Mouse (Mus musculus) heart, embryonic 14.5 days (tissue): ENCODE data around the gene Tesk2. TPM values are rescaled to one million over a fixed set of nuclear protein-coding genes. Genes with fewer than 3 reads are reported as not detected.
A peak's percentile ranks its signal among the peaks of the same experiment; 100 is the strongest.

Experiments
- ATAC-seq: fragments of 200-750 bp; cut with Nextera tagmentation; 2 replicates; pipeline ENCODE4 v1.8.0; 2017; ENCODE audit warnings: low read depth, moderate TSS enrichment; ENCODE audit not compliant: insufficient number of reproducible peaks, insufficient read depth, low FRiP score
- H3K27ac ChIP-seq, 2 experiments: fragments of 200-500 bp in 1 of 2; fragments of 300-500 bp in 1 of 2; sonication (generic) in 1 of 2; replicated peaks in 1 of 2; 2 replicates each; pipeline ENCODE4 v1.5.1; 2012 to 2014; ENCODE audit warnings: low read depth in 2 of 2, low read length in 2 of 2, control low read depth in 1 of 2, mild to moderate bottlenecking in 1 of 2, mixed read lengths in 1 of 2; ENCODE audit not compliant: control insufficient read depth in 1 of 2, insufficient read depth in 1 of 2
- H3K27me3 ChIP-seq: fragments of 300-500 bp; sonication (generic); 2 replicates; pipeline ENCODE4 v1.6.1; 2014; ENCODE audit warnings: mild to moderate bottlenecking, low read length, control low read depth; ENCODE audit not compliant: control insufficient read depth, insufficient read depth
- H3K36me3 ChIP-seq: fragments of 300-500 bp; sonication (generic); 2 replicates; pipeline ENCODE4 v1.6.1; 2014; ENCODE audit warnings: mild to moderate bottlenecking, control low read depth, low read length, mixed read lengths; ENCODE audit not compliant: control insufficient read depth, insufficient read depth
- H3K4me1 ChIP-seq, 2 experiments: fragments of 200-500 bp in 1 of 2; fragments of 300-500 bp in 1 of 2; sonication (generic) in 1 of 2; 2 replicates each; pipeline ENCODE4 v1.6.1; 2012 to 2014; ENCODE audit warnings: low read length in 2 of 2, control low read depth in 1 of 2, mixed read lengths in 1 of 2; ENCODE audit not compliant: control insufficient read depth in 2 of 2, insufficient read depth in 2 of 2
- H3K4me2 ChIP-seq: fragments of 300-500 bp; sonication (generic); 2 replicates; pipeline ENCODE4 v1.6.1; 2014; ENCODE audit warnings: mild to moderate bottlenecking, low read length
- H3K4me3 ChIP-seq, 2 experiments: fragments of 200-500 bp in 1 of 2; fragments of 300-500 bp in 1 of 2; sonication (generic) in 1 of 2; 2 replicates each; pipeline ENCODE4 v1.5.1; 2012 to 2014; ENCODE audit warnings: low read length in 2 of 2, mild to moderate bottlenecking in 2 of 2, control low read depth in 1 of 2, low read depth in 1 of 2, moderate library complexity in 1 of 2; ENCODE audit not compliant: control insufficient read depth in 1 of 2, insufficient read depth in 1 of 2
- H3K9ac ChIP-seq: fragments of 300-500 bp; sonication (generic); 2 replicates; pipeline ENCODE4 v1.6.1; 2014; ENCODE audit warnings: mild to moderate bottlenecking, low read length
- H3K9me3 ChIP-seq: fragments of 300-500 bp; sonication (generic); 2 replicates; pipeline ENCODE4 v1.6.1; 2016; ENCODE audit warnings: low read length, control low read depth; ENCODE audit not compliant: control insufficient read depth
- WGBS: fragments of 180-500 bp; shearing (Covaris S2); extraction: QIAGEN DNeasy Blood & Tissue Kit; methylation state at CpG from one replicate; pipeline ENCODE4 v1.1.7; 2014; 5-methylcytosine and 5-hydroxymethylcytosine counted together
- polyA plus RNA-seq: library from polyadenylated mRNA; unstranded; fragments of >200 nt; fragmentation: Nextera tagmentation; extraction: Ambion mirVana; gene quantifications from 2 replicates; pipeline ENCODE4 v1.2.1, GENCODE M21; 2014

Tesk2 gene
- polyA plus RNA-seq, 1 experiment from 2014 or later = 2.7 TPM

DNA sequence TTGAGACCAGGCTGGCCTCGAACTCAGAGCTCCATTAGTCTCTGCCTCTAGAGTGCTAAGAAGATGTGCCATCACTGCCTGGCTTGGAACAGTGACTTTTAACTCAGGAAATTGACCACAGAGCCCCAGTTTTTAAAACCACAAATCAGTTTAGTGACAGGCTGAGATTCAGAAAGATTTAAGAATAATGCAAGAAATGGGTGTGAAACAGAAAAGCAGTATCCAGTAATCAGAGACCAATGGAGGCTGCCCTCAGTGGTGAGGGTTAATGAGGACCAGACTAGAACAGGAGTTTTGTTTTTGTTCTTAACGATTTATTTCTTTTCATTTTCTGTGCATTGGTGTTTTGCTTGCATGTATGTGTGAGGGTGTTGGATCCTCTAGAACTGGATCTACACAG, 36.1 kb upstream of the Tesk2 start:
- Histone ChIP-seq H3K9me3 (no peaks in the 10 kb centered on the region), H3K4me2 (peak overlapping the region; percentile 86), H3K36me3 (peaks cover 28% of the 10 kb centered on the region), H3K27me3 (no peaks in the 10 kb centered on the region), H3K9ac (peak overlapping the region; percentile 87), H3K4me1 (peaks cover 7 to 16% of the 10 kb centered on the region in 2 experiments), H3K4me3 (peak overlapping the region in 1 of 2 experiments; percentile 66; a peak in 2 of 4 replicates), H3K27ac (peak overlapping the region; percentile 95 to 97)
- 69% methylated on average over 2 of the region's 2 CpGs for WGBS
- ATAC-seq = no peak

DNA sequence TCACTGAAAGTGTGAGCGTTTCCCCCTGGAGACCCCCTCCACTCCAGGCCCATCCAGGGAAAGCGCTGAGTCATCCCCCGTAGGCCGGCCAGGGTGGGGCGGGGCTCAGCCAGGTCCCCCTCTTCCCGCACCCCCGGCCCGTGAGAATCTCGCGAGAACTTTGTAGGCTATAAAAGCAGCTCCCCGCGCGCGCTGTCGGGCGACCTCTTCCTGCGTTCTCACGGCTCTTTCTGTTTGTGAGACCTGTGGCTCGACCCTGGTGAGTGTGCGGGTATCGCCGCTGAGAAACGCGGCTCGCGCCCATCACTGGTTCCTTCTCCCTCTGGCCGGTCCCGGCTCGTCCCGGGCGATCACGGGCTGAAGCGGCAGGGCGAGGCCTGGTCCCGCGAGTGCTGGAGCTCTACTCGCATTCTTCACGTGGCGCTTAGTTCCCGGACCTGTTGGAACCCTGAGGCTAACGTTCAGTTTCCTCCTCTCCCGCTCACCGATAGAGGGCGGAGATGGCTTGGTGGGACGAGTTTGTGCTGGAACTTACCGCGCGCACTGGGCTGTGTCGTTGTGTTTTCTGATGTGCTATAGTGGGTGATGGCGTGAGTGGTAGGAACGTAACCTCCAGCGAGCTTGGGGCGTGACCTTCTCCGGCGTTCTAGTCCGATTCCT, 35.2 kb upstream of the Tesk2 start, which contains the start of gene Prdx1:
Gene Prdx1, plus strand, starts transcription at position 143 of the 660 bp plus-strand sequence.
- Histone ChIP-seq H3K4me2 (peak within 1 kb of the TSS; percentile 86), H3K36me3 (peaks cover 37% of the 10 kb centered on the region), H3K27me3 (no peaks in the 10 kb centered on the region), H3K9me3 (no peaks in the 10 kb centered on the region), H3K4me3 (peak within 1 kb of the TSS; percentile 66 to 82), H3K27ac (peak within 1 kb of the TSS; percentile 95 to 97), H3K4me1 (peaks cover 7 to 16% of the 10 kb centered on the region in 2 experiments), H3K9ac (peak within 1 kb of the TSS; percentile 87)
- peak; percentile 95 for ATAC-seq
- under 1% methylated on average over 56 of the region's 56 CpGs for WGBS

DNA sequence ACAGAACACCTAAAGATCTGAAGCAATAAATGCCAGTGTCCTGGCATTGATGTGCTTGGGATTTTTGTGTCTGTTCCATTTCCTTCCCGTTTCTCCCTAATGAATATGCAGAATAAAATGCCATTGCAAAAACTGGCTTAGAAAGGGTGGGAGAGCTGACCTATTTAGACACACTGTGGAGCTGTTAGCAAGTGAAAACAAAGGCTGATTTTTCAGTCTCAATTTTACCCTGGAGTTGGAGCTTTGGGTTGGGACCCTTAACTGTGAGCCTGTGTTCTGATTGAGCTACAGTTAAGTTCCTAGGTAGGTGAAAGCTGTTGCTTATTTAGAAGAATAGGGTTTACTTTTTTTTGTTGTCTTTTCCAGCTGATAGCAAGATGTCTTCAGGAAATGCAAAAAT, 33.7 kb upstream of the Tesk2 start:
- ATAC-seq = no peak
- no peaks in the 10 kb centered on the region for H3K9me3 ChIP-seq

DNA sequence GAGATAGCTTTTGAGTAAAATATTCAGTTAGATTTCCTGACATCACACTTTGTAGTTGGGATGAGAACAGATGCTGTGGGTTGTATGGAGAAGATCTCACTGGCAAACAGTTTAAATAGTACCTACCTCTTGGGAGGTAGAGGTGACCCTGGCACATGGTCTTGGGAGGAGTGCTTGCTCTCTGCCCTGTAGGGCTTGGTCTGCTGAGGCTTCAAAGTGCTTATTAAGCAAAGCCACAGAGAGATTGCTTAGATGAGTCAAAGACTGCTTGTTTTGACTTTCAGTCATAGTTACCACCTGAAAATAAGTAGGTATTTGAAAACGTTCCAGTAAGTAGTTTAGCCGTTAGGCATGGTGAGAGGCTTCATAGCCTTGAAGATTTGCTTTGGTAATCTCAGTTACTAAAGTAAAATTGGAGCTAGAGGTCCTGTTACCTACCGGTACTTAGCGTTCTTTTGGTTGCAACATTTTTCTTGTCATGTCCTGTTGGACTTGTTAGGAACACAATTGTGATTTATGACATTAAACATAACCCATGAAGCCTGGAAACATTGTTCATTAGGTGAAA, 31.4 kb upstream of the Tesk2 start:
- ATAC-seq = no peak
- H3K4me1 ChIP-seq = peaks cover 7 to 19% of the 10 kb centered on the region in 2 experiments

More for the DNA sequence above, 33.7 kb upstream of the Tesk2 start:
- Histone ChIP-seq H3K9ac (peak overlapping the region; percentile 87), H3K4me1 (peaks cover 7 to 19% of the 10 kb centered on the region in 2 experiments), H3K4me2 (peak overlapping the region; percentile 86), H3K36me3 (peaks cover 52% of the 10 kb centered on the region), H3K4me3 (peak overlapping the region; percentile 66 to 82; a peak in 3 of 4 replicates), H3K27me3 (no peaks in the 10 kb centered on the region), H3K27ac (no peak overlapping the region)
- 31% methylated on average over 1 of the region's 1 CpGs for WGBS

DNA sequence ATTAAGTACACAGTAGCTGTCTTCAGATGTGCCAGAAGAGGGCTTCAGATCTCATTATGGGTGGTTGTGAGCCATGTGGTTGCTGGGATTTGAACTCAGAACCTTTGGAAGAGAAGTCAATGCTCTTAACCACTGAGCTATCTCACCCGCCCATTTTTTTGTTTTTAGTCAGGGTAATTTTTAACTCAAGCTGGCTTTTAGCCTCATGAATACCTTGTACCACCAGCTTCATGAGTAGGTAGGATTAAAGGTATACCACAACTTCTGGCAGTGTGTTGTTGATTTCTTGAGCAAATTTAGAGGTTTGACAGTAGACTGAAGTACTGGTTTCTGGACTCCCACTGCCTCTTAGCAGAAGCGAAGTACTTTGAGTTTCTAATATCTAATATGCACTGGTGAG, 28.6 kb upstream of the Tesk2 start:
- Histone ChIP-seq H3K4me1 (peaks cover 0 to 5% of the 10 kb centered on the region in 2 experiments; a peak in 2 of 4 replicates), H3K9ac (no peak overlapping the region), H3K4me2 (no peak overlapping the region), H3K27me3 (no peaks in the 10 kb centered on the region), H3K4me3 (no peak overlapping the region), H3K9me3 (no peaks in the 10 kb centered on the region), H3K36me3 (peaks cover 100% of the 10 kb centered on the region), H3K27ac (no peak overlapping the region)
- 87% methylated on average over 2 of the region's 2 CpGs for WGBS
- ATAC-seq = no peak

More for the DNA sequence above, 31.4 kb upstream of the Tesk2 start:
- 89% methylated on average over 4 of the region's 4 CpGs for WGBS
- H3K4me2 ChIP-seq = no peak overlapping the region
- H3K9ac ChIP-seq = no peak overlapping the region
- no peak overlapping the region for H3K27ac ChIP-seq
- no peaks in the 10 kb centered on the region for H3K9me3 ChIP-seq
- peaks cover 75% of the 10 kb centered on the region for H3K36me3 ChIP-seq
- H3K27me3 ChIP-seq = no peaks in the 10 kb centered on the region
- no peak overlapping the region for H3K4me3 ChIP-seq

DNA sequence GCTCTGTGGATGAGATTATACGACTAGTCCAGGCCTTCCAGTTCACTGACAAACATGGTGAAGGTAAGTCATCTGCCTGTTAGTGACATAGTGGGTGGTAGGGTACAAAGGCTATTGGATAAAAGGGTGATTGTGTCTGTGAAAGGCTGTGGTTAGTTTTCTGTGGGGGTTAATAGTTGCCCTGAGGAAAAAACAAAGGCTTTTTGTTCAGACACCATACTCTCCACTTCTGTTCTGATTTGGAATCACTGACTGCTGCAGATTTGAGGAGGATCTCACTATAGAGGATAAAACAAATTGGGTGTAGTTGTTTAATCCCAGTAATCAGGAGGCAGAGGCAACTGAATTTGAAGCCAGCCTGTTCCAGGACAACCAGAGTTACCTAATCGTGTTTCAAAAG, 27.0 kb upstream of the Tesk2 start:
- Histone ChIP-seq H3K36me3 (peaks cover 98% of the 10 kb centered on the region), H3K4me2 (no peak overlapping the region)
- 80% methylated on average over 2 of the region's 2 CpGs for whole genome bisulfite sequencing

DNA sequence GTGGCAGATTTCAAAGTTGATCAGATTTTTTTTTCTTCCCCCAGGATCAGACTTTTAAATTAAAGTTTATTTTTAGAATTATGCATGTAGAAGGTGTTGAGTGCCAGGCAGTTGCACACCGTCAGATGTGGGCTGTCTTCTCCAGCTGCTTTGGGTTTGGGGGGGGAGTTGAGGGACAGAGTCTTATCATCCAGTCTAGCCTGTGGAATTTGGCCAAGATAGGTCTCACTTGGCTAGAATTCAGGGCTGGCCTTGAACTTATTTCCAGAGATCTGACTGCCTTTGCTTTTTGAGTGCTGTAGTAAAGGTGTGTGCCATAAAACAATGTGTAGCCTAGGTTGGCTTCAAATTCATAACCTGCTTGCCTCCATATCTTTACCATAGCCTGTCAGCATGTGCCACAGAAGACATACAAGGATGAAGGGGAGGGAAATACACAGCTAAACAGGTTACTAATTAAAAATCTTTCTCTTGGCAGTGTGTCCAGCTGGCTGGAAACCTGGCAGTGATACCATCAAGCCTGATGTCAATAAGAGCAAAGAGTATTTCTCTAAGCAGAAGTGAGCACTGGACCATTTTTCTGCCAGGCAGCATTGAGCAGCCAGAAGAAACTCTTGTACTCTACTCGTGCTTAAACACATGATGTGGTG, 21.9 kb upstream of the Tesk2 start:
- H3K36me3 ChIP-seq = peaks cover 89% of the 10 kb centered on the region
- peak overlapping the region in 1 of 2 experiments; percentile 37; a peak in 1 of 4 replicates for H3K27ac ChIP-seq
- H3K4me1 ChIP-seq = peaks cover 2 to 5% of the 10 kb centered on the region in 2 experiments
- H3K4me2 ChIP-seq = no peak overlapping the region
- H3K9me3 ChIP-seq = no peaks in the 10 kb centered on the region
- WGBS = 16% methylated on average over 2 of the region's 2 CpGs
- no peak overlapping the region for H3K4me3 ChIP-seq
- no peak for ATAC-seq
- H3K27me3 ChIP-seq = no peaks in the 10 kb centered on the region
- no peak overlapping the region for H3K9ac ChIP-seq

More for the DNA sequence above, 27.0 kb upstream of the Tesk2 start:
- Histone ChIP-seq H3K9ac (no peak overlapping the region), H3K27me3 (no peaks in the 10 kb centered on the region), H3K4me3 (no peak overlapping the region), H3K27ac (no peak overlapping the region), H3K4me1 (peaks cover 2 to 6% of the 10 kb centered on the region in 2 experiments), H3K9me3 (no peaks in the 10 kb centered on the region)
- no peak for ATAC-seq
